Mouse (Mus musculus): Measurements from ENCODE around the gene Crip2.

The Crip2 gene

GRCm38 (mm10) chr12:113131601-113132000, 8.4 kb upstream of the Crip2 start:
- DNase-seq (ENCODE audit: extremely low spot score), result no peak

GRCm38 (mm10) chr12:113132567-113132966, 7.5 kb upstream of the Crip2 start:
- DNase-seq (ENCODE audit: extremely low spot score), result no peak

GRCm38 (mm10) chr12:113133260-113133659, 6.8 kb upstream of the Crip2 start:
- no peak for DNase-seq (ENCODE audit: extremely low spot score)

GRCm38 (mm10) chr12:113133861-113134403, 6.1 kb upstream of the Crip2 start:
- no peak for DNase-seq (ENCODE audit: extremely low spot score)

GRCm38 (mm10) chr12:113134502-113134901, 5.5 kb upstream of the Crip2 start:
- DNase-seq (ENCODE audit: extremely low spot score), result no peak

- DNase-seq (ENCODE audit: extremely low spot score), result no peak
Measured at GRCm38 (mm10) chr12:113135401-113135800, 4.6 kb upstream of the Crip2 start.

GRCm38 (mm10) chr12:113136492-113137020, 3.5 kb upstream of the Crip2 start:
- DNase-seq (ENCODE audit: extremely low spot score), result no peak

GRCm38 (mm10) chr12:113137260-113138213, 2.5 kb upstream of the Crip2 start:
- DNase-seq (ENCODE audit: extremely low spot score), result no peak

- no peak for DNase-seq (ENCODE audit: extremely low spot score)
Measured at GRCm38 (mm10) chr12:113138291-113138690, 1.7 kb upstream of the Crip2 start.

- peak; percentile 43 for DNase-seq (ENCODE audit: extremely low spot score)
Measured at GRCm38 (mm10) chr12:113138901-113139864, 853 bp upstream of the Crip2 start.

- DNase-seq (ENCODE audit: extremely low spot score), result no peak
Measured at GRCm38 (mm10) chr12:113140616-113141411, 778 bp downstream of the Crip2 start.

GRCm38 (mm10) chr12:113141531-113141973, 1.5 kb downstream of the Crip2 start:
- DNase-seq (ENCODE audit: extremely low spot score), result no peak

GRCm38 (mm10) chr12:113142021-113142975, 2.3 kb downstream of the Crip2 start:
- DNase-seq (ENCODE audit: extremely low spot score), result peak; percentile 59

GRCm38 (mm10) chr12:113143164-113143563, 3.1 kb downstream of the Crip2 start:
- no peak for DNase-seq (ENCODE audit: extremely low spot score)

GRCm38 (mm10) chr12:113144001-113144756, 4.1 kb downstream of the Crip2 start:
- peak; percentile 39 for DNase-seq (ENCODE audit: extremely low spot score)

- no peak for DNase-seq (ENCODE audit: extremely low spot score)
Measured at GRCm38 (mm10) chr12:113144886-113145285, 4.8 kb downstream of the Crip2 start.

GRCm38 (mm10) chr12:113145591-113145990, 5.6 kb downstream of the Crip2 start:
- DNase-seq (ENCODE audit: extremely low spot score), result no peak

- peak; percentile 84 for DNase-seq (ENCODE audit: extremely low spot score)
Measured at GRCm38 (mm10) chr12:113146112-113147057, 6.3 kb downstream of the Crip2 start, which contains the start of gene Crip1. TSS of gene Crip1 (plus strand) at chr12:113146316.
